Mouse (Mus musculus): ENCODE results near the gene Nr1d1. TPM values are rescaled to one million over a fixed set of nuclear protein-coding genes. Genes with fewer than 3 reads are reported as not detected.

Gene Nr1d1
- total RNA-seq, 2 experiments from 2014 or later: 91.9 to 153 TPM

DNA sequence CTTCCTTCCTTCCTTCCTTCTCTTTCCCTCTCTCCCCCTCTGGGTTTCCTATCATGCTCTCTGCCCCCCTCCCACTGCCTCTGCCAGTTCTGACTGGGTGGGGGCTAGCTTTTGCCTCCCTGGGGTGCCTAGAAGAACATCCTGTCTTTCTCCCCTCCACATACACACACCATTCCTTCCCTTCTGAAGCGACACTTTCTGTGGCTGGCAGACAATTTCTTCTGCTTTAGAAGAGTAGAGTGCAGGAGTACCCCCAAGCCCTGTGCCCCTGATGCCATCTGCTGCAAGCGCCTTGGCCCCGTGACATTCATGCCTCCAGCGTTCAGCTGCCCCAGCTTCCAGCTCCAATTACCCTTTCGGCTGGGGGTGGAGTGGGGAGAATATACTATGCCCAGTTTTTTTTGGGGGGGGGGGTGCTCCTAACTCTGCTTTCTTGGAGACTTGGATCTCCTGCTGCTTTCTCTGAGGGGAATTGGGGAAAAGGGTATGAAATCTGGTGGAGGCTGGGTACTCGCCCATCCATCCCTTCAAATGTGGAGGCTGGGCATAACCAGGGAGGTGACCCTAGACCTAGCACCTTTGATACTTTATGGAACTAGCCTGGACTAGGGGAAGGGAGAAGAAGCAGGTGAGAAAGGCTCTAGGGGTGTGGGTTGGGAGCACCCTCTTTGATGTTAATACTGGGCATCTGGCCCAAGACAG lies 27.2 kb downstream of the Nr1d1 start:
- intact Hi-C loops (cut with DNase I): no loop called here
- TF ChIP-seq CTCF (IDR thresholded peaks at IDR 0.05): no peak
- Histone ChIP-seq H3K4me3 (peak overlapping the region; percentile 32; the same call in 1 of the 2 replicates), H3K27ac (peak overlapping the region; percentile 88)
- DNase-seq (ENCODE audit: extremely low spot score in 1 of 2, low spot score in 2 of 2): peak in 1 of 2 experiments; percentile 17

DNA sequence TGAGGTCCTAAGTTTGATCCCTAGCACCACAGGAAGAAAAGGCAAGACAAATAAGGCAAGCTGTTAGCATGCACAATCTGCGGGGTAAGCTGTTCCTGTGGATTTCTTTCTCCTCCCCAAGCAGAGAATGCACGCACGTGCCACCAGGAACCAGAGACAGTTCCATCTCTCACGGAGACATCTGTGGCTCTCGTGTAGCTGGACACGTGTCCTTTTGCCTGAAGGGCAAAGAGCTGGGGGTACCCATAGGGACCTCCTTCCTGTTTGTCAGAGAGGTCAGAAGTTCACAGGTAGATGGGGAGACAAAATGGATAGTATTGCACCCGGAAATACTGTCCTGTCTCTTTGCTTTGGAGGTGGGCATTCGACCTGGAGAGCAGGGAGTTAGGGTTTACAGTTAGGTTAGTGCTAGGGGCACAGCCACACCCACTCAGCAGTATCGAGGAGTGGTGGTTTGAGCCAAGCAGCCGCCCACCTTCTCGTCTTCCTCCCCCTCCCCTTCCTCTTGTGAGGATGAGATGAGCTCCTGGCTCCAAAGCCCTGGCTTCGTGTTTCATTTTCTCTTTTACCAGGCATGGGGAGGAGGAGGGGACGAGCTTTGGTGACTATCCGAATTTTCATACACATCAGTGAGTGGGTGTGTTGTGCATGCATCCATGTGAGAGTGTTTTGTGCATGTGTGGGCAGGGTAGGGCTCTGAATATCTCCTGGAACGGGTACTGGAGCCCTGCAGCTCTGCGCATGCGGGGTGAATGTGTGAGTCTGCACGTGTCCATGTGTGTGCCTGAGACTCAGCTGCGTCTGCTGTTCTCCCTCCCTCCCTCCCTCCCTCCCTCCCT lies 28.1 kb downstream of the Nr1d1 start:
- no peak for TF ChIP-seq CTCF (IDR thresholded peaks at IDR 0.05)
- peak; percentile 88 to 90 for DNase-seq (ENCODE audit: extremely low spot score in 1 of 2, low spot score in 2 of 2)
- Histone ChIP-seq H3K4me3 (peak overlapping the region; percentile 1), H3K27ac (peak overlapping the region; percentile 100)
- intact Hi-C loops (cut with DNase I): no loop called here

- TF ChIP-seq CTCF (IDR thresholded peaks at IDR 0.05): no peak
- DNase-seq (ENCODE audit: extremely low spot score in 1 of 2, low spot score in 2 of 2): no peak
- intact Hi-C loops (cut with DNase I): no loop called here
- peak overlapping the region; percentile 100 for H3K27ac ChIP-seq
- peak overlapping the region; percentile 1 for H3K4me3 ChIP-seq
Measured at GRCm38 (mm10) chr11:98745932-98746853, 28.9 kb downstream of the Nr1d1 start.

DNA sequence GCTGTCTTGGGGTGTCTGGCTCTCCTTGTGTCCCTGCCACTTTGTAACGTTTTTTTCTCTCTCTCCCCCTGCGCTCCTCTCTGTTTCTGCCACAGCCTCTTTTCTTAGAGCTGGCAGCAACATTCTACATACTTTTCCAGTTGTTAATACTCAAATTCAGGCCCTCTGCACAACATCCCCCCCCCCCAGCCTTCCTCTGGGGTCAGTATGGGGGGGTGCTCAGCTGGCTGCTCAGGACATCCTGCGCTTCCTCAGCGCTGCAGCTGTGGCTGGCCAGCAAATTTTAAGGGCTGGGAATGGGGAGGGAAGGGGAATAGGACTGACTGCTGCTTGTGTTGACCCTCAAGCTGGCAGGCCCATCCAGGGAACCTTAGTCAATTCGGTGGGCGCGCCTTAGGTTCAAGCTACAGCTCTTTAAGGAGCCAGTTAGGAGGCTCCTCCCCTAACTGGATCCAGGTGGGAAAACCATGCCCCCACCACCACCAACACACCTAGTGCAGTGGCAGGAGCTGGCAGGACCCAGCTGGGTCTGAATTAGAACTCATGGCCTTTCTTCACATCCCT lies 30.6 kb downstream of the Nr1d1 start:
- TF ChIP-seq CTCF (IDR thresholded peaks at IDR 0.05): no peak
- DNase-seq (ENCODE audit: extremely low spot score in 1 of 2, low spot score in 2 of 2): no peak
- H3K27ac ChIP-seq: peak overlapping the region; percentile 100
- peak overlapping the region; percentile 89 for H3K4me3 ChIP-seq
- intact Hi-C loops (cut with DNase I): no loop called here

DNA sequence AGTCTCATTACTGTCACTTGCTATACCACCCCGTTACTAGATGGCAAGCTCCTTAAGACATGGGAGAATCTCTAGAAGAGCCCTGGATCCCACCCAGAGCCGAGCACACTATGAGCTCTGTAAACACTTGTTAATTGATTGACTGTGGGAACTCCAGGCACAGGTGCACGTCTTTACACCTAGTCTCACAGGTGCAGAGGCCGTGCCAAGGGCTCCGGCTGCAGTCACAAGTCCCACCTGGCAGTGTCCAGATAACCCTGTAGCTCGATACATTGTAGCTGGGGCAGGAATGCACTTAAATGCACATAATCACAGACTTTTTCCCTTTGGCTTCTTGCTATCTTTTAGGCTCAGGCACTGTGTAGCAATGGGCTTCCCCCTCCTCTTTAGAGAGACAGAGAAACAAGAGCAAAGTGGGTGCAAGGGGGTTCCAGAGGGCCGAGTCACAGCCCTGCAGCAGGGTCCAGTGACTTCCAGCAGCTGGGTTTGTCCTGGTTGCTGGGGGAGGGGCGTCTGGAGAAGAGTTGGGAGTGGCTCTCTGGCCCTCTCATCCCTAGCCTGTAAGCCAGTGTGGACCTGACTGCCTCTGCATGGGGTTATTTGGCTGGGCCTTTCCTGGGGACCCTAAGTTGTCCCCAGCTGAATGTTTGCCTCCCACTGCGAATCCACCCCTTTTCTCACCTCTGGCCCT lies 31.3 kb downstream of the Nr1d1 start:
- intact Hi-C loops (cut with DNase I): no loop called here
- H3K27ac ChIP-seq: peak overlapping the region; percentile 100
- TF ChIP-seq CTCF (IDR thresholded peaks at IDR 0.05): no peak
- DNase-seq (ENCODE audit: extremely low spot score in 1 of 2, low spot score in 2 of 2): peak; percentile 45 to 47
- H3K4me3 ChIP-seq: peak overlapping the region; percentile 89

GRCm38 (mm10) chr11:98742397-98743291 lies 32.5 kb downstream of the Nr1d1 start:
- H3K27ac ChIP-seq: peak overlapping the region; percentile 100
- peak overlapping the region; percentile 89 for H3K4me3 ChIP-seq
- DNase-seq (ENCODE audit: extremely low spot score in 1 of 2, low spot score in 2 of 2): peak; percentile 38 to 45
- intact Hi-C loops (cut with DNase I): no loop called here
- no peak for TF ChIP-seq CTCF (IDR thresholded peaks at IDR 0.05)

GRCm38 (mm10) chr11:98741622-98742396 lies 33.3 kb downstream of the Nr1d1 start:
- peak overlapping the region; percentile 100 for H3K27ac ChIP-seq
- intact Hi-C loops (cut with DNase I): loop anchor here (2.0 kb wide), 3 partner anchors 13 to 45 kb away; no protein-coding TSS in a partner anchor
- peak overlapping the region; percentile 89 for H3K4me3 ChIP-seq
- TF ChIP-seq CTCF (IDR thresholded peaks at IDR 0.05): peak; percentile 57
- peak; percentile 82 to 85 for DNase-seq (ENCODE audit: extremely low spot score in 1 of 2, low spot score in 2 of 2)

GRCm38 (mm10) chr11:98741051-98741620 lies 34.0 kb downstream of the Nr1d1 start:
- DNase-seq (ENCODE audit: extremely low spot score in 1 of 2, low spot score in 2 of 2): peak in 1 of 2 experiments; percentile 18
- intact Hi-C loops (cut with DNase I): loop anchor here (2.0 kb wide), 3 partner anchors 14 to 46 kb away; no protein-coding TSS in a partner anchor
- no peak for TF ChIP-seq CTCF (IDR thresholded peaks at IDR 0.05)

More at GRCm38 (mm10) chr11:98741051-98741620, 34.0 kb downstream of the Nr1d1 start:
- Histone ChIP-seq H3K27ac (peak overlapping the region; percentile 95), H3K4me3 (peak overlapping the region; percentile 89)

Data from left cerebral cortex, adult 2 months (tissue).